23 mouse cellular contexts compared by ENCODE assay signal in the genomic region with DNA sequence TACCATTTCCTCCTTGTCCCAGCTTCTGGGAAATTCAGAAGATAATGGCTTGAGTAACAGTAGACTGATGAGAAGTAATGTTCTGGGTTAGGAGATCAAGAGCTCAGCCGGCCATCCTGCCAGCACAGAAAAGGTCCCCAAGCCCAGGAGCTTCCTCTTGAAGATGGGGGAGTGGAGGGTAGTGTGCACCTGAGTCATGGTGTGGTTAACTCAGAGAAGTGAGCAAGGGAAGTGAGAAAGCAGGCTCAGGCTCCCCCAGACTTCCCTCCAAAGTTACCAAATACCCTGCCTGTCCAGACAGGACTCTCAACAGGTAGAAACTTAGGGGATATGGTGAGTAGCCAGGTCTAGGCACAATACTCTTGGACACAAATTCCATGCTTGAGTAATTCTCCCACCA. TPM values are rescaled to one million over a fixed set of nuclear protein-coding genes. Genes with fewer than 3 reads are reported as not detected.
DNase-seq lines count a peak whose midpoint lies in the region; ATAC-seq and TF ChIP-seq lines count a peak whose summit lies in the region.
"Had no signal": no experiment of that assay in that cellular context is flagged by ENCODE, and none has a peak within 500 bp of the region (broad histone marks: within the 10 kb centered on the region; RNA-seq: fewer than 3 reads in every experiment).

No protein-coding gene starts in this region.

- peak; percentile 30 for DNase-seq in thymus, adult 2 months
- no peak for DNase-seq in thymus, postnatal 25 days
- DNase-seq in T-cell, adult 2 months (ENCODE audit: low spot score), result peak; percentile 20
- no peak for DNase-seq in lung, postnatal 4 days
- DNase-seq in adrenal gland, postnatal 4 days (ENCODE audit: low spot score in 2 of 2), result no peak
- DNase-seq in right cerebral cortex, postnatal 36 days (ENCODE audit: low spot score in 2 of 2), result no peak
- DNase-seq: adrenal gland, postnatal 25 days; cerebellum, adult 11 months; cerebellum, postnatal 10 days; gastrocnemius, adult 2 months; heart, postnatal 4 days; kidney, adult 8-10 months; kidney, postnatal 25 days; right cerebral cortex, postnatal 25 days; thymus, adult 18-20 months had no signal

- 11% methylated on average over 1 of the region's 1 CpGs for WGBS in thymus, adult 2 months

- H3K27ac ChIP-seq in thymus, adult 2 months (ENCODE audit: control insufficient read depth, insufficient read depth, low read length), result no peak overlapping the region
- H3K27ac ChIP-seq: embryonic facial prominence, embryonic 12.5 days; forebrain, embryonic 13.5 days; gastrocnemius, adult 2 months; hindbrain, embryonic 15.5 days; layer of hippocampus, adult 2 months; macrophage; midbrain, embryonic 12.5 days had no signal

- TF ChIP-seq CTCF in thymus, adult 2 months (IDR thresholded peaks at IDR 0.05; ENCODE audit: borderline replicate concordance, control insufficient read depth, extremely low read depth, insufficient read depth, low read length, poor library complexity), result no peak

- no peaks in the 10 kb centered on the region for H3K27me3 ChIP-seq in thymus, adult 2 months (ENCODE audit: control insufficient read depth, insufficient read depth, low read length)
- H3K27me3 ChIP-seq: embryonic facial prominence, embryonic 12.5 days; forebrain, embryonic 13.5 days; hindbrain, embryonic 15.5 days; midbrain, embryonic 12.5 days had no signal

- ATAC-seq in megakaryocyte, adult 5-6 weeks (ENCODE audit: poor library complexity, severe bottlenecking), result peak; percentile 91
- ATAC-seq: forebrain, embryonic 13.5 days had no signal

- no peak for TF ChIP-seq POLR2A in thymus, adult 2 months (IDR thresholded peaks at IDR 0.05; ENCODE audit: control insufficient read depth, extremely low read depth, insufficient read depth, low read length, poor library complexity)

- H3K4me1 ChIP-seq in thymus, adult 2 months (replicated peaks; ENCODE audit: control insufficient read depth, insufficient read depth, low read length), result peaks cover 35% of the 10 kb centered on the region

- H3K36me3 ChIP-seq in thymus, adult 2 months (ENCODE audit: control insufficient read depth, insufficient read depth, low read length), result no peaks in the 10 kb centered on the region
- H3K36me3 ChIP-seq: hindbrain, embryonic 15.5 days; midbrain, embryonic 12.5 days had no signal

- H3K4me3 ChIP-seq in thymus, adult 2 months (ENCODE audit: control insufficient read depth, insufficient read depth, low read length), result no peak overlapping the region
- H3K4me3 ChIP-seq: embryonic facial prominence, embryonic 12.5 days; erythroblast, embryonic 14.5 days; forebrain, embryonic 13.5 days; gastrocnemius, adult 2 months; hindbrain, embryonic 15.5 days; layer of hippocampus, adult 2 months; midbrain, embryonic 12.5 days had no signal

RNA-seq across cellular contexts. Expression of a gene that starts 24.9 kb away (rescaled TPM):
- polyA plus RNA-seq in thymus, adult 2 months (2012; rRNA removed), result 153 and 158 TPM in 2 replicates
- 31.2 and 38.6 TPM in 2 replicates for total RNA-seq in megakaryocyte, adult 5-6 weeks (2015)
- total RNA-seq in megakaryocyte, adult 5-6 weeks (2017), result 30.9 and 52.5 TPM in 2 replicates
- total RNA-seq in adrenal gland, postnatal 4 days (2021), result 10 to 100 TPM; 59.3 to 80.6 TPM

Comparison
In these comparisons a context has a peak if more than half of its experiments do, and no peak if none do; other contexts are left out.
1. DNase-seq: peak in thymus, adult 2 months (single experiment) and T-cell, adult 2 months (single experiment); none in thymus, postnatal 25 days (single experiment), lung, postnatal 4 days (0 of 2), adrenal gland, postnatal 4 days (0 of 2) and right cerebral cortex, postnatal 36 days (0 of 2).